Mouse (Mus musculus) erythroblast, embryonic 14.5 days (primary cell): Measurements from ENCODE around the gene Pygo2.

Experiments
- GATA1 ChIP-seq: IDR thresholded peaks from 2 replicates; pipeline ENCODE4 v1.6.1; 2012; ENCODE audit warnings: low read length, inconsistent platforms, mixed read lengths
- TAL1 ChIP-seq: IDR thresholded peaks from 3 replicates; pipeline ENCODE4 v1.6.1; 2012; ENCODE audit warnings: low read length, inconsistent platforms, mixed read lengths

- TF ChIP-seq TAL1: no peak
- no peak for TF ChIP-seq GATA1
Measured at GRCm38 (mm10) chr3:89390699-89391662, 39.0 kb upstream of the Pygo2 start.
